Mouse (Mus musculus): ENCODE data around the gene Nf2.

DNA sequence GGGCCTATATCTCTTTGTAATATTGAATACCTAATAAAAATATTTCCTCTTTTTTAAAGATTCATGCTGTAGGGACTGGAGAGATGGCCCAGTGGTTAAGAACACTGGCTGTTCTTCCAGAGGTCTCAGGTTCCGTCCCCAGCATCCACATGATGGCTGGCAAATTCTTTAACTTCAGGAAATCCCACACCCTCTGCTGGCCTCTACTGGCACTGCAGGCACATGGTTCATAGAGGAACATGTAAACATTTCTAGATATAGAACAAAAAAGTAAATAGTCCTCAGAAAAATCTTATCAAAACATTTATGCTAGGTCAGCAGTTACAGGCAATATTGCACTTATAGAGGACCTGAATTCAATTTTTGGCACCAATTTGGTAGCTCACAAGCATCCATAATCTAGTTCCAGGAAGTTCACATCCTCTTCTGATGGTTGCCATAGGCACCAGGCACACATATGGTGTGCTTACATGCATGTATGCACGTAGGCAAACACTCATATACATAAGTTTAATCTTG is 36.1 kb upstream of the Nf2 start:
- no peak for TF ChIP-seq MAX (IDR thresholded peaks at IDR 0.05; ENCODE audit: low read depth)
- TF ChIP-seq POLR2A (IDR thresholded peaks at IDR 0.05; ENCODE audit: insufficient read length, low read depth), result no peak
- TF ChIP-seq CEBPB (IDR thresholded peaks at IDR 0.05; ENCODE audit: insufficient read depth, poor library complexity, severe bottlenecking), result no peak
- no peak for TF ChIP-seq E2F4 (IDR thresholded peaks at IDR 0.05; ENCODE audit: insufficient read depth)
- TF ChIP-seq TCF12 (IDR thresholded peaks at IDR 0.05; ENCODE audit: insufficient read depth, poor library complexity, severe bottlenecking), result no peak
- TF ChIP-seq REST (IDR thresholded peaks at IDR 0.05; ENCODE audit: insufficient read depth, insufficient read length), result no peak
- no peak for TF ChIP-seq USF1 (IDR thresholded peaks at IDR 0.05; ENCODE audit: low read depth)
- TF ChIP-seq MYOG (IDR thresholded peaks at IDR 0.05; ENCODE audit: control insufficient read depth in 1 of 3, insufficient read depth in 1 of 3, insufficient read length in 2 of 3, low read depth in 2 of 3), result no peak
- no peak for TF ChIP-seq POLR2AphosphoS2 (IDR thresholded peaks at IDR 0.05; ENCODE audit: insufficient read length, low read depth)
- no peak for TF ChIP-seq SRF (IDR thresholded peaks at IDR 0.05; ENCODE audit: control insufficient read depth, insufficient read length, low read depth)
- TF ChIP-seq TCF3 (IDR thresholded peaks at IDR 0.05; ENCODE audit: insufficient read length, low read depth), result no peak

Data from myocyte (in vitro differentiated cells).